Mouse (Mus musculus): ENCODE data around the gene Mettl1.
"Not testable (repeated sequence)": the region's sequence is repeated elsewhere in the genome, so short reads cannot be mapped to it uniquely, and the experiment has no call there.

Mettl1 gene

GRCm38 (mm10) chr10:127068360-127069038 lies 27.3 kb downstream of the Mettl1 start:
- DNase-seq (ENCODE audit: low read depth, low spot score), result no peak

- DNase-seq (ENCODE audit: low read depth, low spot score), result no peak
Observed at GRCm38 (mm10) chr10:127069281-127070189, 28.3 kb downstream of the Mettl1 start.

GRCm38 (mm10) chr10:127070190-127071121 lies 29.2 kb downstream of the Mettl1 start, which contains the start of gene Tspan31:
Gene Tspan31, minus strand, starts transcription at chr10:127070264.
- DNase-seq (ENCODE audit: low read depth, low spot score), result peak; percentile 84

- DNase-seq (ENCODE audit: low read depth, low spot score), result no peak
Observed at GRCm38 (mm10) chr10:127071203-127071602, 30.0 kb downstream of the Mettl1 start.

GRCm38 (mm10) chr10:127072270-127072669 lies 31.1 kb downstream of the Mettl1 start:
- not testable (repeated sequence) for DNase-seq (ENCODE audit: low read depth, low spot score)

- DNase-seq (ENCODE audit: low read depth, low spot score), result not testable (repeated sequence)
Observed at GRCm38 (mm10) chr10:127072969-127073368, 31.8 kb downstream of the Mettl1 start.

GRCm38 (mm10) chr10:127073981-127074380 lies 32.8 kb downstream of the Mettl1 start:
- DNase-seq (ENCODE audit: low read depth, low spot score), result no peak

GRCm38 (mm10) chr10:127075080-127075479 lies 33.9 kb downstream of the Mettl1 start, which contains the start of gene Agap2:
Gene Agap2, plus strand, starts transcription at chr10:127075284.
- no peak for DNase-seq (ENCODE audit: low read depth, low spot score)

GRCm38 (mm10) chr10:127075651-127076050 lies 34.4 kb downstream of the Mettl1 start:
- DNase-seq (ENCODE audit: low read depth, low spot score), result no peak

- no peak for DNase-seq (ENCODE audit: low read depth, low spot score)
Observed at GRCm38 (mm10) chr10:127076082-127076481, 34.9 kb downstream of the Mettl1 start.

- DNase-seq (ENCODE audit: low read depth, low spot score), result no peak
Observed at GRCm38 (mm10) chr10:127077515-127077914, 36.3 kb downstream of the Mettl1 start.

- DNase-seq (ENCODE audit: low read depth, low spot score), result no peak
Observed at GRCm38 (mm10) chr10:127078001-127078676, 36.9 kb downstream of the Mettl1 start.

- no peak for DNase-seq (ENCODE audit: low read depth, low spot score)
Observed at GRCm38 (mm10) chr10:127078677-127079575, 37.7 kb downstream of the Mettl1 start.

- DNase-seq (ENCODE audit: low read depth, low spot score), result no peak
Observed at GRCm38 (mm10) chr10:127079665-127080391, 38.6 kb downstream of the Mettl1 start.

- DNase-seq (ENCODE audit: low read depth, low spot score), result no peak
Observed at GRCm38 (mm10) chr10:127080901-127081780, 39.9 kb downstream of the Mettl1 start.

- DNase-seq (ENCODE audit: low read depth, low spot score), result no peak
Observed at GRCm38 (mm10) chr10:127081996-127082620, 40.9 kb downstream of the Mettl1 start.

GRCm38 (mm10) chr10:127083292-127083914 lies 42.2 kb downstream of the Mettl1 start:
- DNase-seq (ENCODE audit: low read depth, low spot score), result no peak
